In the genomic region with DNA sequence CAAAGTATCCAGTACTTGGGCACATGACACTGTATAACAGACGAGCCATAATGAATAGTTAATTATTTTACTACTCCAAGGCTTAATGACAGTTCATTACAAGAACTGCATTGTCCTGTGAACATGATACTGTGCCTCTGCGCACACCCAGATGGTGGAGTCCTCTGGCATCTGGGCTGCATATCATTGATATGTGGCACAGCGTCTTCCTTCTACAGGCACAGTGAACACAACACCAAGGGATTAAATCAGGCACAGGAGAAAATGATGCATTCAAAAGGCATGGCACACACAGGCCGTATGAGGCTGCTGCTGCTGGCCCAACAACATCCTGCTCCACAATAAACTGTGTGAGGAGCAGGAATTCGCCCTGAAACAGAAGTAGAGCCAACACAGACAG, we compare ENCODE assay signal across 24 mouse cellular contexts.
DNase-seq lines count a peak whose midpoint lies in the region; ATAC-seq and TF ChIP-seq lines count a peak whose summit lies in the region.
"Had no signal": no experiment of that assay in that cellular context is flagged by ENCODE, and none has a peak within 500 bp of the region (broad histone marks: within the 10 kb centered on the region; RNA-seq: fewer than 3 reads in every experiment).

No protein-coding gene starts in this region.

- H3K4me1 ChIP-seq in hindbrain, embryonic 13.5 days (replicated peaks) = peaks cover 67% of the 10 kb centered on the region
- H3K4me1 ChIP-seq in hindbrain, embryonic 10.5 days (replicated peaks) = peaks cover 16% of the 10 kb centered on the region
- peaks cover 20% of the 10 kb centered on the region; the same call in 1 of the 2 replicates for H3K4me1 ChIP-seq in forebrain, postnatal 0 days (ENCODE audit: insufficient read depth)
- peaks cover 46% of the 10 kb centered on the region for H3K4me1 ChIP-seq in midbrain, embryonic 15.5 days
- H3K4me1 ChIP-seq: lung, embryonic 15.5 days; stomach, embryonic 15.5 days had no signal

- DNase-seq in hindbrain, embryonic 10.5 days (ENCODE audit: low spot score) = no peak
- peak; percentile 76 for DNase-seq in brain, embryonic 14.5 days (ENCODE audit: low read depth)
- no peak for DNase-seq in forebrain, postnatal 0 days
- no peak for DNase-seq in urinary bladder, postnatal 14 days (ENCODE audit: low spot score)
- no peak for DNase-seq in spleen, adult 18-20 months
- no peak for DNase-seq in adrenal gland, postnatal 36 days
- DNase-seq: adrenal gland, postnatal 10 days; cerebellum, adult 2 months; cerebellum, postnatal 36 days; gastrocnemius, postnatal 10 days; heart, postnatal 36 days; kidney, postnatal 4 days; lung, postnatal 4 days; right cerebral cortex, postnatal 14 days had no signal

- H3K4me2 ChIP-seq in hindbrain, embryonic 13.5 days = no peak overlapping the region
- H3K4me2 ChIP-seq in forebrain, postnatal 0 days (ENCODE audit: low read depth) = no peak overlapping the region
- no peak overlapping the region for H3K4me2 ChIP-seq in midbrain, embryonic 15.5 days
- H3K4me2 ChIP-seq: kidney, embryonic 15.5 days; lung, embryonic 15.5 days; stomach, embryonic 15.5 days had no signal

- TF ChIP-seq POLR2A in brain, embryonic 14.5 days (IDR thresholded peaks at IDR 0.05; ENCODE audit: borderline replicate concordance, extremely low read depth, insufficient read depth, insufficient read length, poor library complexity, severe bottlenecking) = no peak

- no peaks in the 10 kb centered on the region for H3K27me3 ChIP-seq in hindbrain, embryonic 13.5 days
- no peaks in the 10 kb centered on the region for H3K27me3 ChIP-seq in hindbrain, embryonic 10.5 days (ENCODE audit: insufficient read depth, poor library complexity, severe bottlenecking)
- no peaks in the 10 kb centered on the region for H3K27me3 ChIP-seq in forebrain, postnatal 0 days (ENCODE audit: insufficient read depth, low read length)
- H3K27me3 ChIP-seq in midbrain, embryonic 15.5 days (replicated peaks) = no peaks in the 10 kb centered on the region
- H3K27me3 ChIP-seq: lung, embryonic 15.5 days; stomach, embryonic 15.5 days had no signal

- 47% methylated on average over 5 of the region's 5 CpGs for WGBS in hindbrain, embryonic 13.5 days
- WGBS in hindbrain, embryonic 10.5 days = 84% methylated on average over 5 of the region's 5 CpGs
- 20% methylated on average over 5 of the region's 5 CpGs for WGBS in forebrain, postnatal 0 days
- 45% methylated on average over 5 of the region's 5 CpGs for WGBS in midbrain, embryonic 15.5 days

- ATAC-seq in hindbrain, embryonic 13.5 days (ENCODE audit: low FRiP score) = peak; percentile 37
- peak; percentile 60 for ATAC-seq in forebrain, postnatal 0 days
- ATAC-seq in midbrain, embryonic 15.5 days (replicated peaks) = no peak; the same call in 1 of the 2 replicates
- ATAC-seq: activated CD4-positive, CD25-positive, alpha-beta regulatory T cell, adult 4 months; intestine, postnatal 0 days had no signal

- no peaks in the 10 kb centered on the region for H3K9me3 ChIP-seq in hindbrain, embryonic 13.5 days
- H3K9me3 ChIP-seq in hindbrain, embryonic 10.5 days = no peaks in the 10 kb centered on the region
- no peaks in the 10 kb centered on the region for H3K9me3 ChIP-seq in forebrain, postnatal 0 days (ENCODE audit: low read length)
- H3K9me3 ChIP-seq in midbrain, embryonic 15.5 days = no peaks in the 10 kb centered on the region
- H3K9me3 ChIP-seq: embryonic facial prominence, embryonic 10.5 days; G1E; kidney, embryonic 15.5 days; lung, embryonic 15.5 days; stomach, embryonic 15.5 days had no signal

- peak overlapping the region; percentile 76 for H3K27ac ChIP-seq in hindbrain, embryonic 13.5 days
- H3K27ac ChIP-seq in hindbrain, embryonic 10.5 days = no peak overlapping the region
- H3K27ac ChIP-seq in forebrain, postnatal 0 days (ENCODE audit: low read depth, low read length) = peak overlapping the region; percentile 57; the same call in 1 of the 2 replicates
- peak overlapping the region; percentile 59 for H3K27ac ChIP-seq in midbrain, embryonic 15.5 days
- H3K27ac ChIP-seq: embryonic facial prominence, embryonic 10.5 days; kidney, embryonic 15.5 days; liver, embryonic 14.5 days; lung, embryonic 15.5 days; stomach, embryonic 15.5 days had no signal

- peak overlapping the region; percentile 8; the same call in 1 of the 2 replicates for H3K9ac ChIP-seq in hindbrain, embryonic 13.5 days
- no peak overlapping the region for H3K9ac ChIP-seq in forebrain, postnatal 0 days
- H3K9ac ChIP-seq in midbrain, embryonic 15.5 days = 0 out of 2 replicates have a peak overlapping the region, but pooled peaks have one; percentile 6
- H3K9ac ChIP-seq: kidney, embryonic 15.5 days; liver, embryonic 14.5 days; lung, embryonic 15.5 days; stomach, embryonic 15.5 days had no signal

- no peak for TF ChIP-seq CTCF in brain, embryonic 14.5 days (IDR thresholded peaks at IDR 0.05; ENCODE audit: borderline replicate concordance, extremely low read depth, insufficient read depth, insufficient read length)
- TF ChIP-seq CTCF in forebrain, postnatal 0 days (IDR thresholded peaks at IDR 0.05; ENCODE audit: low read depth) = no peak

- H3K36me3 ChIP-seq in hindbrain, embryonic 13.5 days = no peaks in the 10 kb centered on the region
- 0 out of 2 replicates have a peak, but pooled peaks cover 4% of the 10 kb centered on the region for H3K36me3 ChIP-seq in hindbrain, embryonic 10.5 days
- H3K36me3 ChIP-seq in forebrain, postnatal 0 days (ENCODE audit: insufficient read depth) = no peaks in the 10 kb centered on the region
- no peaks in the 10 kb centered on the region for H3K36me3 ChIP-seq in midbrain, embryonic 15.5 days (replicated peaks)
- H3K36me3 ChIP-seq: embryonic facial prominence, embryonic 10.5 days; G1E; kidney, embryonic 15.5 days; lung, embryonic 15.5 days; stomach, embryonic 15.5 days had no signal

- H3K4me3 ChIP-seq in hindbrain, embryonic 13.5 days = no peak overlapping the region
- H3K4me3 ChIP-seq in hindbrain, embryonic 10.5 days = no peak overlapping the region
- no peak overlapping the region for H3K4me3 ChIP-seq in forebrain, postnatal 0 days (ENCODE audit: low read depth, low read length)
- H3K4me3 ChIP-seq in midbrain, embryonic 15.5 days = no peak overlapping the region
- H3K4me3 ChIP-seq: embryonic facial prominence, embryonic 10.5 days; kidney, embryonic 15.5 days; lung, embryonic 15.5 days; stomach, embryonic 15.5 days had no signal
